Mouse (Mus musculus): Measurements from ENCODE around the gene Slc25a28. TPM values are rescaled to one million over a fixed set of nuclear protein-coding genes. Genes with fewer than 3 reads are reported as not detected.

The Slc25a28 gene
- 45.8 TPM for polyA plus RNA-seq (2017; shearing (Covaris generic))

GRCm38 (mm10) chr19:43674730-43675524 lies at the start of gene Slc25a28:
TSS of gene Slc25a28 (minus strand) at chr19:43674881.

GRCm38 (mm10) chr19:43689419-43690246 lies 15.0 kb upstream of the Slc25a28 start, which contains the start of gene Entpd7:
TSS of gene Entpd7 (plus strand) at chr19:43689672.

Other genes with a start within 250 kb of the Slc25a28 start
- gene Cnnm1, start 234.4 kb downstream of the Slc25a28 start, polyA plus RNA-seq (2017; shearing (Covaris generic)): not detected
- 398 TPM for gene Got1, start 150.3 kb downstream of the Slc25a28 start, polyA plus RNA-seq (2017; shearing (Covaris generic))
- gene Nkx2-3, start 62.6 kb downstream of the Slc25a28 start, polyA plus RNA-seq (2017; shearing (Covaris generic)): not detected
- 1.3 TPM for gene Entpd7, start 14.8 kb upstream of the Slc25a28 start, polyA plus RNA-seq (2017; shearing (Covaris generic))
- 7.8 TPM for gene Cutc, start 78.1 kb upstream of the Slc25a28 start, polyA plus RNA-seq (2017; shearing (Covaris generic))
- gene Cox15, start 78.1 kb upstream of the Slc25a28 start, polyA plus RNA-seq (2017; shearing (Covaris generic)): 15.7 TPM
- gene Abcc2, start 107.3 kb upstream of the Slc25a28 start, polyA plus RNA-seq (2017; shearing (Covaris generic)): 0.37 TPM

Measured in effector memory CD4-positive, alpha-beta T cell, adult 7 months (primary cell).